Mouse (Mus musculus) liver, embryonic 11.5 days (tissue): Measurements from ENCODE around the gene Tcp11l2. TPM values are rescaled to one million over a fixed set of nuclear protein-coding genes. Genes with fewer than 3 reads are reported as not detected.

Experiments used
- ATAC-seq: fragments of 200-750 bp; cut with Nextera tagmentation; replicated peaks from 2 replicates; pipeline ENCODE4 v1.8.0; 2017; ENCODE audit warnings: moderate number of reproducible peaks, mild to moderate bottlenecking, moderate TSS enrichment, moderate library complexity; ENCODE audit not compliant: low FRiP score
- DNase-seq: peaks from one replicate; pipeline ENCODE4 v3.0.0-alpha.2; 2017; ENCODE audit warnings: low spot score
- H3K27ac ChIP-seq: fragments of 300-500 bp; sonication (generic); 2 replicates; pipeline ENCODE4 v1.5.1; 2014; ENCODE audit warnings: mild to moderate bottlenecking, low read depth, low read length, control low read depth
- H3K27me3 ChIP-seq: fragments of 300-500 bp; sonication (generic); replicated peaks from 2 replicates; pipeline ENCODE4 v1.6.1; 2014; ENCODE audit warnings: low read length, mixed read lengths; ENCODE audit not compliant: control insufficient read depth, insufficient read depth
- H3K36me3 ChIP-seq: fragments of 300-500 bp; sonication (generic); 2 replicates; pipeline ENCODE4 v1.6.1; 2014; ENCODE audit warnings: mild to moderate bottlenecking, low read length, moderate library complexity, mixed read lengths; ENCODE audit not compliant: control insufficient read depth, insufficient read depth
- H3K4me1 ChIP-seq: fragments of 300-500 bp; sonication (generic); replicated peaks from 2 replicates; pipeline ENCODE4 v1.6.1; 2014; ENCODE audit warnings: low read length, mixed read lengths; ENCODE audit not compliant: control insufficient read depth, insufficient read depth
- H3K4me2 ChIP-seq: fragments of 300-500 bp; sonication (generic); 2 replicates; pipeline ENCODE4 v1.6.1; 2014; ENCODE audit warnings: mild to moderate bottlenecking, control low read depth, moderate library complexity
- H3K4me3 ChIP-seq: fragments of 300-500 bp; sonication (generic); 2 replicates; pipeline ENCODE4 v1.5.1; 2014; ENCODE audit warnings: low read depth, low read length, control low read depth
- H3K9ac ChIP-seq: fragments of 300-500 bp; sonication (generic); 2 replicates; pipeline ENCODE4 v1.6.1; 2014; ENCODE audit warnings: low read depth, low read length, control low read depth
- H3K9me3 ChIP-seq: fragments of 300-500 bp; sonication (generic); 2 replicates; pipeline ENCODE4 v1.6.1; 2016; ENCODE audit warnings: low read length, inconsistent platforms, mixed read lengths; ENCODE audit not compliant: control insufficient read depth
- WGBS: fragments of 180-500 bp; shearing (Covaris S2); extraction: QIAGEN DNeasy Blood & Tissue Kit; methylation state at CpG from one replicate; pipeline ENCODE4 v1.1.7; 2014; 5-methylcytosine and 5-hydroxymethylcytosine counted together
- polyA plus RNA-seq: library from polyadenylated mRNA; unstranded; fragments of >200 nt; fragmentation: Nextera tagmentation; extraction: Ambion mirVana; gene quantifications from 2 replicates; pipeline ENCODE4 v1.2.1, GENCODE M21; 2014

Gene Tcp11l2
- polyA plus RNA-seq, 1 experiment from 2014 or later: 4.7 TPM

GRCm38 (mm10) chr10:84584451-84585293 lies 8.2 kb downstream of the Tcp11l2 start:
- DNase-seq (no peak), ATAC-seq (no peak)
- H3K9ac ChIP-seq: no peak overlapping the region
- H3K36me3 ChIP-seq: no peaks in the 10 kb centered on the region
- no peak overlapping the region for H3K4me3 ChIP-seq
- H3K9me3 ChIP-seq: no peaks in the 10 kb centered on the region
- H3K4me2 ChIP-seq: no peak overlapping the region
- no peaks in the 10 kb centered on the region for H3K27me3 ChIP-seq
- H3K4me1 ChIP-seq: no peaks in the 10 kb centered on the region
- H3K27ac ChIP-seq: no peak overlapping the region
- 57% methylated on average over 11 of the region's 11 CpGs for WGBS

- Histone ChIP-seq H3K4me1 (no peaks in the 10 kb centered on the region), H3K9ac (no peak overlapping the region), H3K27me3 (no peaks in the 10 kb centered on the region), H3K36me3 (no peaks in the 10 kb centered on the region), H3K27ac (no peak overlapping the region), H3K4me3 (no peak overlapping the region), H3K9me3 (no peaks in the 10 kb centered on the region), H3K4me2 (no peak overlapping the region)
- ATAC-seq: no peak
- no peak for DNase-seq
- 67% methylated on average over 2 of the region's 2 CpGs for WGBS
Observed at GRCm38 (mm10) chr10:84585294-84585650, 8.8 kb downstream of the Tcp11l2 start.

- Histone ChIP-seq H3K4me1 (no peaks in the 10 kb centered on the region), H3K27ac (no peak overlapping the region), H3K4me3 (no peak overlapping the region), H3K9me3 (no peaks in the 10 kb centered on the region), H3K9ac (no peak overlapping the region), H3K27me3 (no peaks in the 10 kb centered on the region), H3K36me3 (no peaks in the 10 kb centered on the region), H3K4me2 (no peak overlapping the region)
- 80% methylated on average over 14 of the region's 14 CpGs for WGBS
- ATAC-seq (no peak), DNase-seq (no peak)
Observed at GRCm38 (mm10) chr10:84590956-84591355, 14.5 kb downstream of the Tcp11l2 start.

- H3K4me1 ChIP-seq: no peaks in the 10 kb centered on the region
- DNase-seq (no peak), ATAC-seq (no peak)
- no peak overlapping the region for H3K27ac ChIP-seq
- no peak overlapping the region for H3K4me3 ChIP-seq
- 82% methylated on average over 2 of the region's 2 CpGs for WGBS
- no peaks in the 10 kb centered on the region for H3K36me3 ChIP-seq
- H3K9me3 ChIP-seq: no peaks in the 10 kb centered on the region
- H3K9ac ChIP-seq: no peak overlapping the region
- H3K4me2 ChIP-seq: no peak overlapping the region
- H3K27me3 ChIP-seq: no peaks in the 10 kb centered on the region
Observed at GRCm38 (mm10) chr10:84591640-84592148, 15.3 kb downstream of the Tcp11l2 start.

GRCm38 (mm10) chr10:84592745-84593144 lies 16.3 kb downstream of the Tcp11l2 start:
- WGBS: 74% methylated on average over 3 of the region's 3 CpGs
- no peak overlapping the region for H3K4me3 ChIP-seq
- no peaks in the 10 kb centered on the region for H3K27me3 ChIP-seq
- H3K4me1 ChIP-seq: no peaks in the 10 kb centered on the region
- no peaks in the 10 kb centered on the region for H3K9me3 ChIP-seq
- ATAC-seq (no peak), DNase-seq (no peak)
- no peak overlapping the region for H3K4me2 ChIP-seq
- H3K9ac ChIP-seq: no peak overlapping the region
- no peaks in the 10 kb centered on the region for H3K36me3 ChIP-seq
- H3K27ac ChIP-seq: no peak overlapping the region

GRCm38 (mm10) chr10:84597127-84597785 lies 20.8 kb downstream of the Tcp11l2 start:
- ATAC-seq (no peak), DNase-seq (no peak)
- no peak overlapping the region for H3K9ac ChIP-seq
- H3K27ac ChIP-seq: no peak overlapping the region
- WGBS: 60% methylated on average over 3 of the region's 3 CpGs
- H3K4me2 ChIP-seq: no peak overlapping the region
- no peaks in the 10 kb centered on the region for H3K27me3 ChIP-seq
- H3K4me3 ChIP-seq: no peak overlapping the region
- no peaks in the 10 kb centered on the region for H3K4me1 ChIP-seq
- H3K36me3 ChIP-seq: no peaks in the 10 kb centered on the region
- no peaks in the 10 kb centered on the region for H3K9me3 ChIP-seq

- Histone ChIP-seq H3K27ac (no peak overlapping the region), H3K36me3 (no peaks in the 10 kb centered on the region), H3K4me3 (no peak overlapping the region), H3K27me3 (no peaks in the 10 kb centered on the region), H3K4me1 (no peaks in the 10 kb centered on the region), H3K9ac (no peak overlapping the region), H3K9me3 (no peaks in the 10 kb centered on the region), H3K4me2 (no peak overlapping the region)
- 36% methylated on average over 1 of the region's 1 CpGs for WGBS
- DNase-seq (no peak), ATAC-seq (no peak)
Observed at GRCm38 (mm10) chr10:84598172-84598571, 21.7 kb downstream of the Tcp11l2 start.

GRCm38 (mm10) chr10:84600136-84600535 lies 23.7 kb downstream of the Tcp11l2 start:
- 75% methylated on average over 6 of the region's 6 CpGs for WGBS
- Histone ChIP-seq H3K9ac (no peak overlapping the region), H3K36me3 (no peaks in the 10 kb centered on the region), H3K4me2 (no peak overlapping the region), H3K4me3 (no peak overlapping the region), H3K4me1 (no peaks in the 10 kb centered on the region), H3K27ac (no peak overlapping the region), H3K27me3 (no peaks in the 10 kb centered on the region), H3K9me3 (no peaks in the 10 kb centered on the region)
- ATAC-seq: no peak
- DNase-seq: no peak

- H3K4me2 ChIP-seq: no peak overlapping the region
- H3K4me1 ChIP-seq: no peaks in the 10 kb centered on the region
- H3K36me3 ChIP-seq: no peaks in the 10 kb centered on the region
- 34% methylated on average over 1 of the region's 1 CpGs for WGBS
- no peaks in the 10 kb centered on the region for H3K9me3 ChIP-seq
- no peak overlapping the region for H3K4me3 ChIP-seq
- no peak overlapping the region for H3K9ac ChIP-seq
- no peak for DNase-seq
- ATAC-seq: no peak
- no peak overlapping the region for H3K27ac ChIP-seq
- H3K27me3 ChIP-seq: no peaks in the 10 kb centered on the region
Observed at GRCm38 (mm10) chr10:84604335-84604734, 27.9 kb downstream of the Tcp11l2 start.
